Mouse (Mus musculus) megakaryocyte, embryonic 14.5 days (primary cell): ENCODE results near the gene Fam76b. TPM values are rescaled to one million over a fixed set of nuclear protein-coding genes. Genes with fewer than 3 reads are reported as not detected.
"Not testable (repeated sequence)": the region's sequence is repeated elsewhere in the genome, so short reads cannot be mapped to it uniquely, and the experiment has no call there.

Source experiments
- H3K27me3 ChIP-seq: replicated peaks from 2 replicates; pipeline ENCODE3; 2012; ENCODE audit warnings: inconsistent platforms
- H3K36me3 ChIP-seq: replicated peaks from 2 replicates; pipeline ENCODE3; 2012; ENCODE audit warnings: low read length, inconsistent platforms, mixed read lengths
- H3K4me1 ChIP-seq: 2 replicates; pipeline ENCODE4 v1.6.1; 2012; ENCODE audit warnings: inconsistent platforms
- H3K4me3 ChIP-seq: replicated peaks from 2 replicates; pipeline ENCODE3; 2012; ENCODE audit warnings: moderate library complexity, mild to moderate bottlenecking, inconsistent platforms
- H3K9me3 ChIP-seq: 2 replicates; pipeline ENCODE4 v1.6.1; 2012; ENCODE audit warnings: inconsistent platforms
- FLI1 ChIP-seq: IDR thresholded peaks from 2 replicates; pipeline ENCODE4 v1.6.1; 2012; ENCODE audit warnings: low read length, inconsistent platforms, mixed read lengths
- GATA1 ChIP-seq: IDR thresholded peaks from 3 replicates; pipeline ENCODE4 v1.6.1; 2012; ENCODE audit warnings: mixed read lengths, low read length, inconsistent platforms, borderline replicate concordance
- polyA plus RNA-seq: library from polyadenylated mRNA; stranded (reverse); fragments of >175 nt; gene quantifications from 2 replicates; pipeline ENCODE4 v1.2.3, GENCODE M21; 2012; ENCODE audit warnings: low replicate concordance; ENCODE audit not compliant: insufficient read depth

Fam76b gene
- 2.0 and 2.7 TPM in 2 replicates for polyA plus RNA-seq

GRCm38 (mm10) chr9:13827406-13828086 is at the start of gene Fam76b:
Gene Fam76b (plus strand): TSS chr9:13827716.
- no peak for TF ChIP-seq GATA1
- peak; percentile 36; the same call in 1 of the 2 replicates for TF ChIP-seq FLI1
- H3K4me1 ChIP-seq = peaks cover 36% of the 10 kb centered on the region

GRCm38 (mm10) chr9:13781985-13782384 is 45.5 kb upstream of the Fam76b start:
- H3K36me3 ChIP-seq = peaks cover 55% of the 10 kb centered on the region

More at GRCm38 (mm10) chr9:13827406-13828086, at the start of gene Fam76b:
- Histone ChIP-seq H3K36me3 (peaks cover 46% of the 10 kb centered on the region), H3K4me3 (peak within 1 kb of the TSS; percentile 99), H3K27me3 (no peaks in the 10 kb centered on the region), H3K9me3 (no peaks in the 10 kb centered on the region)

GRCm38 (mm10) chr9:13790864-13791263 is 36.7 kb upstream of the Fam76b start:
- H3K4me1 ChIP-seq, H3K27me3 ChIP-seq, H3K4me3 ChIP-seq, H3K9me3 ChIP-seq: not testable (repeated sequence)
- H3K36me3 ChIP-seq = peaks cover 89% of the 10 kb centered on the region

More at GRCm38 (mm10) chr9:13781985-13782384, 45.5 kb upstream of the Fam76b start:
- Histone ChIP-seq H3K9me3 (no peaks in the 10 kb centered on the region), H3K27me3 (no peaks in the 10 kb centered on the region), H3K4me1 (peaks cover 6% of the 10 kb centered on the region), H3K4me3 (no peak overlapping the region)
- TF ChIP-seq FLI1 (no peak), GATA1 (no peak)

- Histone ChIP-seq H3K9me3 (no peaks in the 10 kb centered on the region), H3K27me3 (no peaks in the 10 kb centered on the region), H3K36me3 (peaks cover 86% of the 10 kb centered on the region), H3K4me3 (no peak overlapping the region), H3K4me1 (no peaks in the 10 kb centered on the region; the same call in 1 of the 2 replicates)
- TF ChIP-seq FLI1 (no peak), GATA1 (no peak)
These were observed 33.2 kb upstream of the Fam76b start for GRCm38 (mm10) chr9:13794302-13794701.

- Histone ChIP-seq H3K9me3 (no peaks in the 10 kb centered on the region), H3K36me3 (peaks cover 86% of the 10 kb centered on the region), H3K27me3 (no peaks in the 10 kb centered on the region), H3K4me3 (no peak overlapping the region), H3K4me1 (no peaks in the 10 kb centered on the region; the same call in 1 of the 2 replicates)
- TF ChIP-seq FLI1 (no peak), GATA1 (no peak)
These were observed 32.8 kb upstream of the Fam76b start for GRCm38 (mm10) chr9:13794756-13795155.

- Histone ChIP-seq H3K9me3 (no peaks in the 10 kb centered on the region), H3K36me3 (peaks cover 95% of the 10 kb centered on the region), H3K4me3 (no peak overlapping the region), H3K4me1 (no peaks in the 10 kb centered on the region), H3K27me3 (no peaks in the 10 kb centered on the region)
- TF ChIP-seq FLI1 (no peak), GATA1 (no peak)
These were observed 23.0 kb upstream of the Fam76b start for GRCm38 (mm10) chr9:13804480-13804879.

- no peaks in the 10 kb centered on the region for H3K9me3 ChIP-seq
- H3K36me3 ChIP-seq = peaks cover 95% of the 10 kb centered on the region
- H3K4me1 ChIP-seq = no peaks in the 10 kb centered on the region
- no peaks in the 10 kb centered on the region for H3K27me3 ChIP-seq
- no peak overlapping the region for H3K4me3 ChIP-seq
- TF ChIP-seq GATA1 (no peak), FLI1 (no peak)
These were observed 20.7 kb upstream of the Fam76b start for GRCm38 (mm10) chr9:13806854-13807253.

- no peak overlapping the region for H3K4me3 ChIP-seq
- H3K4me1 ChIP-seq = no peaks in the 10 kb centered on the region
- H3K27me3 ChIP-seq = no peaks in the 10 kb centered on the region
- H3K36me3 ChIP-seq = peaks cover 95% of the 10 kb centered on the region
- TF ChIP-seq FLI1 (no peak), GATA1 (no peak)
- no peaks in the 10 kb centered on the region for H3K9me3 ChIP-seq
These were observed 19.9 kb upstream of the Fam76b start for GRCm38 (mm10) chr9:13807657-13808056.

- Histone ChIP-seq H3K4me1 (no peaks in the 10 kb centered on the region), H3K4me3 (no peak overlapping the region), H3K36me3 (peaks cover 95% of the 10 kb centered on the region), H3K9me3 (no peaks in the 10 kb centered on the region), H3K27me3 (no peaks in the 10 kb centered on the region)
- TF ChIP-seq GATA1 = no peak
- no peak for TF ChIP-seq FLI1
These were observed 17.6 kb upstream of the Fam76b start for GRCm38 (mm10) chr9:13809937-13810336.

- Histone ChIP-seq H3K36me3 (peaks cover 96% of the 10 kb centered on the region), H3K9me3 (peaks cover 5% of the 10 kb centered on the region; the same call in 1 of the 2 replicates), H3K27me3 (no peaks in the 10 kb centered on the region), H3K4me3 (no peak overlapping the region), H3K4me1 (peaks cover 6% of the 10 kb centered on the region)
- TF ChIP-seq FLI1 (no peak), GATA1 (no peak)
These were observed 9.1 kb upstream of the Fam76b start for GRCm38 (mm10) chr9:13818369-13818768.
